Mouse (Mus musculus): Measurements from ENCODE around the gene Runx2. TPM values are rescaled to one million over a fixed set of nuclear protein-coding genes. Genes with fewer than 3 reads are reported as not detected.
A peak's percentile ranks its signal among the peaks of the same experiment; 100 is the strongest.

Gene Runx2
- polyA plus RNA-seq, 1 experiment = 9.8 TPM

DNA sequence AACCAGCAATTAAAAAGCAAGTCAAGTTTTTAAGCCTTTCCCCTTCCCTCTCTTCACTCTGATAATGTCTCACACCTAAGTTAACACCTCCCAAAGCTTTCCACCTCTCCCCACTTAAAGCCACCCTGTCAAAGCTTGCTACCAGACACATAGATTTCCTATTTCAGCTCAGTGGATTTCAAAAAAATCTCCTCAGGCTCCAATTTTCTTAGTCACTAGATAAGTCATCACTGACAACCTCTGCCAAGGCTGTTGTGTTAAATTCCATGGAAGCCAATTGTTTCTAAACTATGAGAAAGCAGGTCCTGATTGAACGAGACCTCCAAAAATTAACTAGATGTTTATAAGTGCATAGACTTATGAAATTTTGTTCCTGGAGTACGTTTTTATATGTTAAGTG lies 164.2 kb downstream of the Runx2 start:
- Histone ChIP-seq H3K4me3 (ENCODE audit: low read depth, low read length) (no peak overlapping the region), H3K27me3 (ENCODE audit: control insufficient read depth, insufficient read depth, low read length) (no peaks in the 10 kb centered on the region), H3K36me3 (ENCODE audit: control insufficient read depth, insufficient read depth, low read length) (no peaks in the 10 kb centered on the region), H3K4me1 (ENCODE audit: control insufficient read depth, insufficient read depth, insufficient read length, low read length) (no peaks in the 10 kb centered on the region), H3K27ac (ENCODE audit: insufficient read depth, low read depth, low read length) (no peak overlapping the region)
- TF ChIP-seq POLR2A (IDR thresholded peaks at IDR 0.05; ENCODE audit: low read depth, low read length) (no peak), CTCF (IDR thresholded peaks at IDR 0.05; ENCODE audit: extremely low read depth, insufficient read length, insufficient replicate concordance, low read depth, low read length) (no peak)
- 66% methylated on average over 2 of the region's 2 CpGs for WGBS

DNA sequence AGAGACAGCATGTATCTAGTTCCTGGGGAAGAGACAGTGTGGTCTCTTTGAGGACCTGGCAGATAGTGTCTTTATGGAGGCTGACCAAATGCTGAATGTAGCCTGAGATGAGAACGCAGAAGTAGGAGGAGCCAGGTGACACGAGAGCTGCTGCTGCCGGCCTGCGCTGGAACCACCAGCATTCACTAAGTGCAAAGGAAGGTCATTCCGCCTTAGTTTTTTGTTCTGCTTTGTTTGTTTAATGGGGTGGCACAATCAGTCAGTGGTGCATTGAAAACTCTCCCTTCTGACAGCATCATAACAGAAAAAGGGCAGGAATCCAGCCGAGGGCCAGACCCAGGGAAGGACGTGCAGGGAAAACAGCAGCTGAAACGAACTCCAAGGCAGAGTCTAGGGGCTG lies 165.5 kb downstream of the Runx2 start:
- WGBS = 34% methylated on average over 8 of the region's 8 CpGs
- H3K27me3 ChIP-seq (ENCODE audit: control insufficient read depth, insufficient read depth, low read length) = no peaks in the 10 kb centered on the region
- H3K4me3 ChIP-seq (ENCODE audit: low read depth, low read length) = no peak overlapping the region
- H3K36me3 ChIP-seq (ENCODE audit: control insufficient read depth, insufficient read depth, low read length) = no peaks in the 10 kb centered on the region
- TF ChIP-seq POLR2A (IDR thresholded peaks at IDR 0.05; ENCODE audit: low read depth, low read length) (no peak), CTCF (IDR thresholded peaks at IDR 0.05; ENCODE audit: extremely low read depth, insufficient read length, insufficient replicate concordance, low read depth, low read length) (no peak)
- H3K4me1 ChIP-seq (ENCODE audit: control insufficient read depth, insufficient read depth, insufficient read length, low read length) = no peaks in the 10 kb centered on the region
- no peak overlapping the region for H3K27ac ChIP-seq (ENCODE audit: insufficient read depth, low read depth, low read length)

DNA sequence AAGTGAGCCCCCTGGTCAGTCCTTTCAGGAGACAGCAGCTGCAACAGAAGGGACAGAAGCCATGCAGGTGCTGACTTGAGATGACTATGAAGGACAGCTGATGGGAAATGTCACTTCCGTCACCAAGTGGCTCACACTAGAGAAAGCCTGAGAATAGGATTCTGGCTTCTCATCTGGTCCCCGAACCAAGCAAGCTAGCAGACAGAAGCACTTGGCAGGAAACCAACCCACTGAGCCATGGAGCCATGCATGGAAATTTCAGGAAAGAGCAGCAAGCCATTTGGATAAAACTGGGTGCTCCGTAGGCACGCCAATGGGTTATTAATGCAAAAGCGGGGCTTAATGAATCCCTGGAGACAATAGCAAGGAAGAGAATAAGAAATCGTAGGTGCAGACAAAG lies 166.7 kb downstream of the Runx2 start:
- Histone ChIP-seq H3K27ac (ENCODE audit: insufficient read depth, low read depth, low read length) (no peak overlapping the region), H3K27me3 (ENCODE audit: control insufficient read depth, insufficient read depth, low read length) (no peaks in the 10 kb centered on the region), H3K4me3 (ENCODE audit: low read depth, low read length) (no peak overlapping the region), H3K36me3 (ENCODE audit: control insufficient read depth, insufficient read depth, low read length) (no peaks in the 10 kb centered on the region), H3K4me1 (ENCODE audit: control insufficient read depth, insufficient read depth, insufficient read length, low read length) (no peaks in the 10 kb centered on the region)
- WGBS = 86% methylated on average over 6 of the region's 6 CpGs
- no peak for TF ChIP-seq POLR2A (IDR thresholded peaks at IDR 0.05; ENCODE audit: low read depth, low read length)
- no peak for TF ChIP-seq CTCF (IDR thresholded peaks at IDR 0.05; ENCODE audit: extremely low read depth, insufficient read length, insufficient replicate concordance, low read depth, low read length)

DNA sequence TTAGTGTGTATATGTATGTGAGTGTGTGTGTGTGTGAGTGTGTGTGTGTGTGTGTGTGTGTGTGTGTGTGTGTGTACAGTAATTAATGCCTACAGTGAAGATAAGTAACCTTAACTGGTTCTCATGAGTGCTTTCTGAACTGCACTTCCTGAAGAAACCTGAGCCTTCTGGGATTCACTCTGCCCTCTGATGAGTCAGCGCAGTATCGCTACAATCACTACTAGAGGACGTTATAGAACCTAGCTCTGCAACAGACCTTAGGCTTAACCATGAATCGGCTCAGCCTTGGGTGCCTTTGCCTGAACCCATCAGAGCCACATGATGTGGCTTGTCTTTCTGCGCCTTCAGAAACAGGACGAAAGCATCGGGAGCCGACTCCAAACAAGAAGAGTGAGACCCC lies 169.5 kb downstream of the Runx2 start:
- H3K4me3 ChIP-seq (ENCODE audit: low read depth, low read length) = no peak overlapping the region
- no peak overlapping the region for H3K27ac ChIP-seq (ENCODE audit: insufficient read depth, low read depth, low read length)
- WGBS = 86% methylated on average over 8 of the region's 8 CpGs
- 0 out of 2 replicates have a peak, but pooled peaks cover 3% of the 10 kb centered on the region for H3K4me1 ChIP-seq (ENCODE audit: control insufficient read depth, insufficient read depth, insufficient read length, low read length)
- H3K36me3 ChIP-seq (ENCODE audit: control insufficient read depth, insufficient read depth, low read length) = no peaks in the 10 kb centered on the region
- TF ChIP-seq CTCF (IDR thresholded peaks at IDR 0.05; ENCODE audit: extremely low read depth, insufficient read length, insufficient replicate concordance, low read depth, low read length) (no peak), POLR2A (IDR thresholded peaks at IDR 0.05; ENCODE audit: low read depth, low read length) (no peak)
- H3K27me3 ChIP-seq (ENCODE audit: control insufficient read depth, insufficient read depth, low read length) = no peaks in the 10 kb centered on the region

DNA sequence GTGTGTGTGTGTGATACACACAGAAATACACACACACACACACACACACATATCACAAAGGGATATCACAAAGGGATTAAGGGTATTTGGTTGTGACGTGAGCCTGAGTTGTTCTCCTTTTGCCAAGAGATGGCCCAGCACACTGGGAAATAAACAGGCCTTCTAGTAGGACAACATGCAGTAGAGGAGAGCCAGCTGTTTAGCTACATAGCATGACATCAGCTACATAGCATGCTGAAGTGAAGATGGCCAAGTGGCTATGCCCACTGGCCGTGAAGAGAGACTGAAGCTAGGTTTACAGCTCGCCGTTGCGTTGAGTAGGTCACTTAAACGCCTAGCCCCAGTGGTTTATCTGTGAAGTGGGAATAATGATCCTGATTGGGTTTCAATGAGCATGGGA lies 171.3 kb downstream of the Runx2 start:
- Histone ChIP-seq H3K27ac (ENCODE audit: insufficient read depth, low read depth, low read length) (no peak overlapping the region), H3K4me1 (ENCODE audit: control insufficient read depth, insufficient read depth, insufficient read length, low read length) (peaks cover 3% of the 10 kb centered on the region; the same call in 1 of the 2 replicates), H3K4me3 (ENCODE audit: low read depth, low read length) (no peak overlapping the region), H3K27me3 (ENCODE audit: control insufficient read depth, insufficient read depth, low read length) (no peaks in the 10 kb centered on the region), H3K36me3 (ENCODE audit: control insufficient read depth, insufficient read depth, low read length) (no peaks in the 10 kb centered on the region)
- TF ChIP-seq CTCF (IDR thresholded peaks at IDR 0.05; ENCODE audit: extremely low read depth, insufficient read length, insufficient replicate concordance, low read depth, low read length) = no peak
- no peak for TF ChIP-seq POLR2A (IDR thresholded peaks at IDR 0.05; ENCODE audit: low read depth, low read length)
- WGBS = 79% methylated on average over 6 of the region's 6 CpGs

DNA sequence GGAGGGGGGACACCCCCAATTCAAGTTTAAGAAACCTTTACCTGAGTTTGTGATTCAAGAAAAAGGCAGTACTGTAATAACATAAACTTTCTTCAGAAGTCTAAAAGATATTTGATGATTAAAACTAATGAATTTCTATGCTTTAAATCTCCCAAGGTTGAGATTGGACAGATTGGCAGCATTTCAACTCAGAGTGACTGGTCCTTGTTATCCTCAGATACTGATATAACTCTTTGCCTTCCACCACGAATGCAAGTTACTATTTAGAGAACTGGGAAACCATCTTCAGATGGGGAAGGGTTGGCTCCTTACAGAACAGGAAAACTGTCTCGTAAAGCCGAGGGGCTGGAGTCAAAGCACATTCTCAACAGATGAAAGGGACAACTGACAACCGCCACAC lies 172.5 kb downstream of the Runx2 start:
- Histone ChIP-seq H3K4me3 (ENCODE audit: low read depth, low read length) (no peak overlapping the region), H3K27ac (ENCODE audit: insufficient read depth, low read depth, low read length) (0 out of 2 replicates have a peak overlapping the region, but pooled peaks have one; percentile 34), H3K4me1 (ENCODE audit: control insufficient read depth, insufficient read depth, insufficient read length, low read length) (peaks cover 3% of the 10 kb centered on the region; the same call in 1 of the 2 replicates), H3K36me3 (ENCODE audit: control insufficient read depth, insufficient read depth, low read length) (no peaks in the 10 kb centered on the region), H3K27me3 (ENCODE audit: control insufficient read depth, insufficient read depth, low read length) (no peaks in the 10 kb centered on the region)
- TF ChIP-seq POLR2A (IDR thresholded peaks at IDR 0.05; ENCODE audit: low read depth, low read length) = no peak
- no peak for TF ChIP-seq CTCF (IDR thresholded peaks at IDR 0.05; ENCODE audit: extremely low read depth, insufficient read length, insufficient replicate concordance, low read depth, low read length)
- 81% methylated on average over 4 of the region's 4 CpGs for WGBS

DNA sequence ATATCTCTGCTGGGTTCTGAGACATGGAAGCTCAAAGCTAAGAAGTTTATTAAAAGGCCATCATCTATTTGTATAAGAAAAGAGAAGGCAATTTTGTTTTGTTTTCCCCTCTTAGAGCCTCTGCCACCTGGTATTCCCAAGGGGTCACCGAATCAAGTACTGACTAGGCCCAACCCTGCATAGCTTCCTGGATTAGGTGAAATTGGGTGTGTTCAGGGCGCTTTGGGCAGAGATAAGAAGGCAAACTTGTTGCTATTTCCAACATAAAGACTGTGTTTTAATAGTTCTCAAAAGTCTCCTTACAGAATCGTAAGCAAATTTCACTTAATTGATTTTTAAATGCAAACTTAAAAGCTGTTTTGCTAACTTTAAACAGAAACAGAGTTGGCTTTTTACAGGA lies 173.7 kb downstream of the Runx2 start:
- Histone ChIP-seq H3K27ac (ENCODE audit: insufficient read depth, low read depth, low read length) (no peak overlapping the region), H3K4me3 (ENCODE audit: low read depth, low read length) (no peak overlapping the region), H3K4me1 (ENCODE audit: control insufficient read depth, insufficient read depth, insufficient read length, low read length) (peaks cover 3% of the 10 kb centered on the region; the same call in 1 of the 2 replicates), H3K27me3 (ENCODE audit: control insufficient read depth, insufficient read depth, low read length) (no peaks in the 10 kb centered on the region), H3K36me3 (ENCODE audit: control insufficient read depth, insufficient read depth, low read length) (no peaks in the 10 kb centered on the region)
- TF ChIP-seq CTCF (IDR thresholded peaks at IDR 0.05; ENCODE audit: extremely low read depth, insufficient read length, insufficient replicate concordance, low read depth, low read length) = no peak
- no peak for TF ChIP-seq POLR2A (IDR thresholded peaks at IDR 0.05; ENCODE audit: low read depth, low read length)
- WGBS = 37% methylated on average over 3 of the region's 3 CpGs
